Mouse (Mus musculus) liver, postnatal 0 days (tissue): ENCODE measurements around the gene D430041D05Rik. TPM values are rescaled to one million over a fixed set of nuclear protein-coding genes. Genes with fewer than 3 reads are reported as not detected.

Source experiments
- ATAC-seq: fragments of 200-750 bp; cut with Nextera tagmentation; 2 replicates; pipeline ENCODE4 v1.8.0; 2017; ENCODE audit warnings: mild to moderate bottlenecking, moderate library complexity
- DNase-seq: peaks from one replicate; pipeline ENCODE4 v3.0.0-alpha.2; 2016
- H3K27ac ChIP-seq: fragments of 300-500 bp; sonication (generic); 2 replicates; pipeline ENCODE4 v1.5.1; 2014; ENCODE audit warnings: antibody characterized with exemption, moderate library complexity, mild to moderate bottlenecking, low read depth
- H3K27me3 ChIP-seq: fragments of 300-500 bp; sonication (generic); 2 replicates; pipeline ENCODE4 v1.6.1; 2014; ENCODE audit warnings: low read length, control low read depth, mixed read lengths; ENCODE audit not compliant: insufficient read depth
- H3K36me3 ChIP-seq: fragments of 300-500 bp; sonication (generic); replicated peaks from 2 replicates; pipeline ENCODE4 v1.6.1; 2014; ENCODE audit warnings: mild to moderate bottlenecking, control low read depth, low read length, moderate library complexity, mixed read lengths; ENCODE audit not compliant: insufficient read depth
- H3K4me1 ChIP-seq: fragments of 300-500 bp; sonication (generic); 2 replicates; pipeline ENCODE4 v1.6.1; 2014; ENCODE audit warnings: antibody characterized with exemption, mild to moderate bottlenecking, control low read depth; ENCODE audit not compliant: insufficient read depth
- H3K4me2 ChIP-seq: fragments of 300-500 bp; sonication (generic); 2 replicates; pipeline ENCODE4 v1.6.1; 2014; ENCODE audit warnings: low read depth, mild to moderate bottlenecking, low read length, moderate library complexity, mixed read lengths
- H3K4me3 ChIP-seq: fragments of 300-500 bp; sonication (generic); 2 replicates; pipeline ENCODE4 v1.5.1; 2014; ENCODE audit warnings: low read depth, low read length
- H3K9ac ChIP-seq: fragments of 300-500 bp; sonication (generic); replicated peaks from 2 replicates; pipeline ENCODE4 v1.6.1; 2014; ENCODE audit warnings: mild to moderate bottlenecking, moderate library complexity
- H3K9me3 ChIP-seq: fragments of 300-500 bp; sonication (generic); 2 replicates; pipeline ENCODE4 v1.6.1; 2016; ENCODE audit warnings: mild to moderate bottlenecking, control low read depth, low read length, mixed read lengths
- CTCF ChIP-seq: sonication (generic); IDR thresholded peaks from 2 replicates; pipeline ENCODE4 v1.5.1; 2016; ENCODE audit warnings: antibody characterized with exemption, low read depth
- EP300 ChIP-seq: IDR thresholded peaks from 2 replicates; pipeline ENCODE4 v1.6.1; 2016; ENCODE audit warnings: antibody characterized with exemption, low read depth, mild to moderate bottlenecking
- WGBS: fragments of 180-500 bp; shearing (Covaris S2); extraction: QIAGEN DNeasy Blood & Tissue Kit; methylation state at CpG from one replicate; pipeline ENCODE4 v1.1.7; 2014; ENCODE audit not compliant: insufficient replicate concordance; 5-methylcytosine and 5-hydroxymethylcytosine counted together
- polyA plus RNA-seq: library from polyadenylated mRNA; unstranded; fragments of >200 nt; fragmentation: Nextera tagmentation; extraction: Ambion mirVana; gene quantifications from 2 replicates; pipeline ENCODE4 v1.2.1, GENCODE M21; 2015

Gene D430041D05Rik
- polyA plus RNA-seq, 1 experiment from 2014 or later = 0.05 TPM

DNA sequence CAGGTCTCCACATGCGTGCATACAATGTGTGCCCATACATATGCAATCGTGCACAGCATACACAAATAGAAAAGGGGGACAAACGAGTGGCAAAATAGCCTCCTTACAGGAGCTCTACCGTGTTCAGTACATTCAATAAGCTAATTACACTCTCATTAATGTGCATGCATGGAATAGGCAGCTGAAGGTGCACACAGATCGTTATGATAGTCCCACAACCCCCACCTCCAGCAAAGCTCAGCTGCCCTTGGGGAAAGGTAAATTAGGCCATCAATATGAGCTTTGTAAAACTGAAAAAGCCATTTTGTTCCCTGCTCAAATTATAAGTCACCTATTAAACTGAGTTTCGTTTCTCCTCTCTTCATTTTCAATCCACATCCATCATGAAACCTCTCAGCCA, 75.0 kb downstream of the D430041D05Rik start:
- Histone ChIP-seq H3K4me2 (no peak overlapping the region), H3K36me3 (no peaks in the 10 kb centered on the region), H3K9me3 (no peaks in the 10 kb centered on the region), H3K27ac (no peak overlapping the region), H3K9ac (no peak overlapping the region), H3K27me3 (no peaks in the 10 kb centered on the region), H3K4me1 (no peaks in the 10 kb centered on the region), H3K4me3 (no peak overlapping the region)
- TF ChIP-seq CTCF = no peak
- no peak for ATAC-seq
- DNase-seq = no peak
- WGBS = 61% methylated on average over 6 of the region's 6 CpGs

DNA sequence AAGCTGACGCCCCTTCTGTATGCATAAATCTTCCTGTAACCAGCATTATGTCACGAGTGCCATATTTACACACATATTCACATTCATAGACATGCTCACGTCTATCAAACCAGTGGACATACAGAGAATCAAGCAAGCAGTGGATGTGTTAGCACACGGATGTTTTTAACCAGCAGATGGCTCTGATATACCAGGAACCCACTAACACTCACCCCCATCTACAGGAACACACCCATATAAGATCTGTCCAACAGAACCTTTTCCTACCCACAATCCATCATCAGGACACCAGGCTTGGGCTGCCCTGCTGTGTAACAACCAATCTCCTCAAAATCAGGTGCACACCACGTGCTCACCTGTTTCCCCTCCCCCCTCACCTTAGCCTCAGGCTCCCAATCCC, 76.9 kb downstream of the D430041D05Rik start:
- H3K4me1 ChIP-seq = no peaks in the 10 kb centered on the region
- no peak overlapping the region for H3K27ac ChIP-seq
- no peaks in the 10 kb centered on the region for H3K27me3 ChIP-seq
- no peaks in the 10 kb centered on the region for H3K9me3 ChIP-seq
- no peak overlapping the region for H3K9ac ChIP-seq
- H3K4me3 ChIP-seq = no peak overlapping the region
- H3K4me2 ChIP-seq = no peak overlapping the region
- DNase-seq (no peak), ATAC-seq (no peak)
- 64% methylated on average over 5 of the region's 5 CpGs for WGBS
- no peaks in the 10 kb centered on the region for H3K36me3 ChIP-seq
- TF ChIP-seq EP300 (no peak), CTCF (peak; percentile 20; the same call in 1 of the 2 replicates)

DNA sequence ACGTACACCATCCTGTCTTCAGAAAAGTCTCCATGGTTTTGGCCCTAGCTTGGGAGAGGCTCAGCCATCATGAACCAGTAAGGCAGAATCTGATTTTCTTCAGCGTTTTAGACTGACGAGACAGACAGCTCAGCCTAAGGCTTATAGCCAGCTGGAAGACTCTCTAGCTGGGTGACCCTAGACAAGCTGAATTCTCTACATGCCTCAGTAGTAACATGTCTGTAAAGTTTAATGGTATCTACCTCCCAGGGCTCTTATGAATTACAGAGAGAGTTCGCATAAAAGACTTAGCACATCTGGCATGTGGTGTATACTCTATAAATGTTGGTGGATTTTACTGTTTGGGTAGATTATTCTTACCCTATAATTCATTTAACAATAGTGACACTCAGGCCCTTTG, 78.1 kb downstream of the D430041D05Rik start:
- Histone ChIP-seq H3K4me1 (no peaks in the 10 kb centered on the region), H3K27ac (no peak overlapping the region), H3K9ac (no peak overlapping the region), H3K36me3 (no peaks in the 10 kb centered on the region), H3K27me3 (no peaks in the 10 kb centered on the region), H3K9me3 (no peaks in the 10 kb centered on the region), H3K4me3 (no peak overlapping the region), H3K4me2 (no peak overlapping the region)
- 68% methylated on average over 4 of the region's 4 CpGs for WGBS
- ATAC-seq (no peak), DNase-seq (no peak)
- TF ChIP-seq CTCF = no peak
- no peak for TF ChIP-seq EP300

DNA sequence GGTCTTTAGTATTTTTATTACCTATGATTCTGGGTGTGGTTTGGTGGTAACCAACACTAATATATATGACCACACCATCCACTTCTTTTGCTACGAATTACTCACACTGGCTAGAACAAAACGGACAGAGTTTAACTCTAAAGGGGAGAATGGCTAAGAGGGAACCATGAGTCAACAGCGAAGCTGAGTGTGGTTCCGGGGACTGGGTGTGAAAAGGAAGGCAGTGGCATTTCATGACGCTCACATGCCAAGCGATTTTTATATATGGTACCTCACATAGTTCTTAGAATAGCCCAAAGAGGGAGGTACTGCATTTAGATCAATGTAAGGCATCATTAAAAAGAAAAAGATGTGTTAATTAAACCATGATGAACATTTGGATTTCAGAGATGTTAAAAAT, 79.6 kb downstream of the D430041D05Rik start:
- Histone ChIP-seq H3K27ac (no peak overlapping the region), H3K36me3 (no peaks in the 10 kb centered on the region), H3K27me3 (no peaks in the 10 kb centered on the region), H3K9ac (no peak overlapping the region), H3K4me3 (no peak overlapping the region), H3K4me2 (no peak overlapping the region), H3K9me3 (no peaks in the 10 kb centered on the region), H3K4me1 (no peaks in the 10 kb centered on the region)
- TF ChIP-seq EP300 (no peak), CTCF (no peak)
- no peak for ATAC-seq
- 73% methylated on average over 6 of the region's 6 CpGs for WGBS
- DNase-seq = no peak

DNA sequence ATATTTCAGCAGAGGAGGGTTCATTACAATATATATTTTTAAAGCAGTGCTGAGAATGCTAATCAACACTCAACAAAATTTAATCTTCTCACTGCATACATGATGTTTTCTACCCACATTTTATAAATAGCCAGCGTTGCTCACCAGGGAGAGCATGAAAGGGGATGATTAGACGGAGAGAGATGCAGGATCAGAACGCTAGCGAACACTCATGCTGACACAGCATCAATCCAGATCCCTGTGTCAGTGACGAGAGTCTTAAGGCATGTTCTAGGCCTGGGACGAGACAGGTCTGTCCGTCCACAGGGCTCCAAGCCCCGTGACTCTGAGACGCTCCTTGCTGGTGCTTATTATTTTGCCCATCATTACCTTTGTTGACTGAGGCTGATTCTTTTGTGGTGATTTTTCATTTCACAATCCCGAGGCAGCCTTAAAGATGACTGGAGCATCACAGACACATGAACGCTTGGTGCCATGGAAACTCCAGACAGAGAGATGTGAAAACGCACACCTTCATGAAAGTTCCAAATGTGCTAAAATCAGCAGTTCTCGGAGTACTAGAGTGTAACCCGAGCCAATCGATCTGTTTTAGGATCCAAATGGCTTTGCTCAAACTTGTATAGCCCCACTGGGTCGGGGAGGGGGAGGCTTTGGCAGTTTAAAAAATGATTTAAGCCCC, 83.6 kb downstream of the D430041D05Rik start:
- Histone ChIP-seq H3K4me1 (no peaks in the 10 kb centered on the region), H3K27ac (no peak overlapping the region), H3K9ac (no peak overlapping the region), H3K4me2 (no peak overlapping the region), H3K27me3 (no peaks in the 10 kb centered on the region), H3K9me3 (no peaks in the 10 kb centered on the region), H3K36me3 (no peaks in the 10 kb centered on the region), H3K4me3 (no peak overlapping the region)
- no peak for TF ChIP-seq CTCF
- DNase-seq (no peak), ATAC-seq (no peak)
- 73% methylated on average over 16 of the region's 16 CpGs for WGBS

DNA sequence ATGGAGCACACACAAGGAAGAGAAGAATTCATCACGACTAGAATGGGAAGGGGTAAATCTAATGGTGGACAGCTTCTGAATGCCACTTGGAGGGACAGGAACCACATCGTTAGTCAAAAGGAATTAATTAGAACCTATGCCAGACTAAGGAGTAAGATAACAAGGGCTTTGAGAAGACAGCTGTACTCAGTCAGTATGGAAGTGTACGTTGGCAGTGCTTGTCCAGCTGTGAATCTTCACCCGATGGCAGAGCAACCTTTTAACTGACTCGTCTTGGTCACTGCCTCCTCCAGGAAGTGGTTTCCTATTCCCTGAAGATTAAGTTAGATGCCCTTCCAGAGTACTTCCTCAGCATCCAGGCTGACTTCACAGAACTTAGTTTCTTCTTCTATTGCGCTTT, 87.0 kb downstream of the D430041D05Rik start:
- ATAC-seq (no peak), DNase-seq (no peak)
- Histone ChIP-seq H3K9me3 (no peaks in the 10 kb centered on the region), H3K27ac (no peak overlapping the region), H3K9ac (no peak overlapping the region), H3K4me3 (no peak overlapping the region), H3K27me3 (no peaks in the 10 kb centered on the region), H3K4me2 (no peak overlapping the region), H3K36me3 (no peaks in the 10 kb centered on the region), H3K4me1 (no peaks in the 10 kb centered on the region)
- TF ChIP-seq EP300 (no peak), CTCF (no peak)
- WGBS = 57% methylated on average over 6 of the region's 6 CpGs

DNA sequence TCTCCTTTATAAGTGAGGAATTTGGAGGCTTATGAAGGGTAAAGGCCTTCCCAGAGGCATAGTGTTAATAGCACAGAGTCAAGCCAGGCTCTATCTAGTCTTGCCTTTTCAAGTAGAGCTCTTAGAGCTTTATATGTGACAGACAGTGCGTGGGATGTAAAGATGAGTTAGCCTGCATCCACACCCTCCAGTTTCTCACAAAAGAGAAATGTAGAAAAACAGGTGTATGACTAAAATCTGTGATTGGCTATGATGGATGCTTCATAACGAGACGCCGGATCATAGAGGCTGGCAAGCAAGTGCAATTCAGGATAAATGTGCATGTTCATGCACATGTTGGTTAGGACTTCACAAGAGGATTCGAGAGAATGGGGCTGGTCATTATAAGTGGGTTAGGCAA, 87.5 kb downstream of the D430041D05Rik start:
- Histone ChIP-seq H3K4me3 (no peak overlapping the region), H3K27ac (no peak overlapping the region), H3K27me3 (no peaks in the 10 kb centered on the region), H3K9me3 (no peaks in the 10 kb centered on the region), H3K4me1 (no peaks in the 10 kb centered on the region), H3K9ac (no peak overlapping the region), H3K36me3 (no peaks in the 10 kb centered on the region), H3K4me2 (no peak overlapping the region)
- ATAC-seq = no peak
- no peak for DNase-seq
- TF ChIP-seq CTCF (no peak), EP300 (no peak)
- 78% methylated on average over 5 of the region's 5 CpGs for WGBS
